Mouse (Mus musculus): ENCODE data around the gene Cdk13. TPM values are rescaled to one million over a fixed set of nuclear protein-coding genes. Genes with fewer than 3 reads are reported as not detected.

The Cdk13 gene
- total RNA-seq, 2 experiments from 2014 or later, result 25.2 to 28.1 TPM

GRCm38 (mm10) chr13:17667380-17667779 lies 137.5 kb downstream of the Cdk13 start:
- no peak for DNase-seq
- intact Hi-C loops (cut with DNase I), result no loop called here

Small RNA genes lying within 50 kb of the gene (microRNA-seq; reads per million reads assigned to microRNA genes)
- gene Mir466i (ENCODE audit: borderline number of aligned reads in 2 of 2), result 0 reads per million in 2 experiments

Other genes with a start within 250 kb of the Cdk13 start
- 1 to 10 TPM; 5.7 TPM for gene Mplkip, start 109.9 kb downstream of the Cdk13 start, total RNA-seq (2021)
- under 1 TPM; 0.78 to 0.98 TPM for gene Sugct, start 109.5 kb downstream of the Cdk13 start, total RNA-seq (2021)
- 10 to 100 TPM; 36.4 to 42.2 TPM for gene Rala, start 139.1 kb upstream of the Cdk13 start, total RNA-seq (2021)
- 10 to 100 TPM; 37.1 to 37.7 TPM for gene Yae1d1, start 188.3 kb upstream of the Cdk13 start, total RNA-seq (2021)